Mouse (Mus musculus) bone marrow macrophage, adult 2 months (primary cell): ENCODE measurements around the gene Mrc2.

ENCODE experiments used
- CTCF ChIP-seq: IDR thresholded peaks from 2 replicates; pipeline ENCODE4 v1.5.1; 2012; ENCODE audit warnings: low read depth, mild to moderate bottlenecking, low read length, moderate library complexity
- POLR2A ChIP-seq: IDR thresholded peaks from 2 replicates; pipeline ENCODE4 v1.6.1; 2012; ENCODE audit warnings: mild to moderate bottlenecking, low read depth, low read length, borderline replicate concordance

DNA sequence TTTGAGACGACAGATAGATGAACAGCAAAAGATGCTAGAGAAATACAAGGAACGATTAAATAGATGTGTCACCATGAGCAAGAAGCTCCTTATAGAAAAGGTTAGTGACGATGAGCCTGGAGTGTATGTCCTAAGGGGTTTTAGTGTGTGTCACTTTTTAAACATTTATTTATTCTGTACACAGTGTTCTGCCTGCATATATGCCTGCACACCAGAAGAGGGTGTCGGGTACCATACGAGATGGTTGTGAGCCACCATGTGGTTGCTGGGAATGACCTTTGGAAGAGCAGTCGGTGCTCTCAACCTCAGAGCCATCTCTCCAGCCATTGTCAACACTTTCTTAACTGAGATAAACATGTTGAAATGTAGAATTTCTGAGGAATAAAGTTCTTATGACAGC lies 45.7 kb upstream of the Mrc2 start:
- no peak for TF ChIP-seq CTCF
- no peak for TF ChIP-seq POLR2A
